8 mouse cellular contexts compared by ENCODE assay signal in genomic region chr11:60808286-60809070, GRCm38 (mm10). TPM values are rescaled to one million over a fixed set of nuclear protein-coding genes. Genes with fewer than 3 reads are reported as not detected.
DNase-seq lines count a peak whose midpoint lies in the region; ATAC-seq and TF ChIP-seq lines count a peak whose summit lies in the region.

No protein-coding gene starts in this region.

- no peaks in the 10 kb centered on the region for H3K9me3 ChIP-seq in embryonic facial prominence, embryonic 10.5 days
- no peaks in the 10 kb centered on the region for H3K9me3 ChIP-seq in liver, embryonic 14.5 days (ENCODE audit: control insufficient read depth, low read length)
- no peaks in the 10 kb centered on the region for H3K9me3 ChIP-seq in stomach, embryonic 16.5 days (replicated peaks; ENCODE audit: control insufficient read depth, low read length)

- 80% methylated on average over 4 of the region's 4 CpGs for WGBS in embryonic facial prominence, embryonic 10.5 days
- 38% methylated on average over 4 of the region's 4 CpGs for WGBS in liver, embryonic 14.5 days (ENCODE audit: insufficient replicate concordance)
- WGBS in stomach, embryonic 16.5 days, result 46% methylated on average over 4 of the region's 4 CpGs

- H3K4me1 ChIP-seq in embryonic facial prominence, embryonic 10.5 days, result peaks cover 31% of the 10 kb centered on the region
- H3K4me1 ChIP-seq in liver, embryonic 14.5 days (replicated peaks; ENCODE audit: control insufficient read depth in 2 of 2, insufficient read depth in 2 of 2, low read length in 1 of 2), result peaks cover 6 to 17% of the 10 kb centered on the region in 2 experiments
- H3K4me1 ChIP-seq in stomach, embryonic 16.5 days (ENCODE audit: control insufficient read depth, insufficient read depth, low read length), result peaks cover 19% of the 10 kb centered on the region; the same call in 1 of the 2 replicates

- H3K27ac ChIP-seq in embryonic facial prominence, embryonic 10.5 days (replicated peaks), result no peak overlapping the region
- H3K27ac ChIP-seq in liver, embryonic 14.5 days, result no peak overlapping the region
- H3K27ac ChIP-seq in stomach, embryonic 16.5 days (ENCODE audit: low read length), result 0 out of 2 replicates have a peak overlapping the region, but pooled peaks have one; percentile 17

- H3K4me3 ChIP-seq in embryonic facial prominence, embryonic 10.5 days, result peak overlapping the region; percentile 66; the same call in 1 of the 2 replicates
- H3K4me3 ChIP-seq in liver, embryonic 14.5 days (ENCODE audit: insufficient read depth in 1 of 2, low read depth in 2 of 2, low read length in 2 of 2), result peak overlapping the region; percentile 26 to 35
- no peak overlapping the region for H3K4me3 ChIP-seq in stomach, embryonic 16.5 days (replicated peaks; ENCODE audit: low read length)

- DNase-seq in right cerebral cortex, adult 2 months (ENCODE audit: low spot score in 2 of 2), result peak; percentile 16 to 47
- no peak for DNase-seq in right cerebral cortex, postnatal 25 days
- DNase-seq in embryonic facial prominence, embryonic 10.5 days (ENCODE audit: low spot score), result no peak
- DNase-seq in kidney, adult 8-10 months, result peak; percentile 75 to 79
- DNase-seq in liver, embryonic 14.5 days (ENCODE audit: low read depth in 3 of 3, low spot score in 3 of 3), result no peak
- no peak for DNase-seq in embryo, embryonic 9.5 days (ENCODE audit: extremely low spot score)
- no peak for DNase-seq in embryo, embryonic 11 days

- H3K9ac ChIP-seq in liver, embryonic 14.5 days (replicated peaks), result no peak overlapping the region; the same call in 1 of the 2 replicates
- H3K9ac ChIP-seq in stomach, embryonic 16.5 days (ENCODE audit: low read length), result no peak overlapping the region

- peak overlapping the region; percentile 61 for H3K4me2 ChIP-seq in liver, embryonic 14.5 days (ENCODE audit: low read depth)
- H3K4me2 ChIP-seq in stomach, embryonic 16.5 days (ENCODE audit: low read depth, low read length), result peak overlapping the region; percentile 80

- H3K27me3 ChIP-seq in embryonic facial prominence, embryonic 10.5 days (replicated peaks; ENCODE audit: low read depth, poor library complexity, severe bottlenecking), result no peaks in the 10 kb centered on the region
- no peaks in the 10 kb centered on the region for H3K27me3 ChIP-seq in liver, embryonic 14.5 days (ENCODE audit: control insufficient read depth, insufficient read depth, low read length)
- no peaks in the 10 kb centered on the region for H3K27me3 ChIP-seq in stomach, embryonic 16.5 days (ENCODE audit: control insufficient read depth, insufficient read depth, low read length)

- H3K36me3 ChIP-seq in embryonic facial prominence, embryonic 10.5 days (replicated peaks), result peaks cover 33% of the 10 kb centered on the region
- no peaks in the 10 kb centered on the region; the same call in 1 of the 2 replicates for H3K36me3 ChIP-seq in liver, embryonic 14.5 days (replicated peaks; ENCODE audit: control insufficient read depth, insufficient read depth, low read depth)
- no peaks in the 10 kb centered on the region for H3K36me3 ChIP-seq in stomach, embryonic 16.5 days (ENCODE audit: control insufficient read depth, insufficient read depth, low read length)

- TF ChIP-seq CTCF in liver, embryonic 14.5 days (IDR thresholded peaks at IDR 0.05; ENCODE audit: low read depth), result no peak

- ATAC-seq in liver, embryonic 14.5 days (ENCODE audit: insufficient read depth), result no peak
- no peak for ATAC-seq in stomach, embryonic 16.5 days (ENCODE audit: insufficient read depth, low FRiP score)

- no peak for TF ChIP-seq EP300 in liver, embryonic 14.5 days (IDR thresholded peaks at IDR 0.05; ENCODE audit: low read depth)

RNA-seq across cellular contexts. Expression of gene Shmt1, which starts 3.0 kb away (rescaled TPM):
- polyA plus RNA-seq in embryonic facial prominence, embryonic 10.5 days (2016; fragmentation: Nextera tagmentation; extraction: Ambion mirVana), result 98.3 and 109 TPM in 2 replicates
- 22.7 and 26.9 TPM in 2 replicates for polyA plus RNA-seq in liver, embryonic 14.5 days (2012; rRNA removed)
- polyA plus RNA-seq in liver, embryonic 14.5 days (2014; fragmentation: Nextera tagmentation; extraction: Ambion mirVana), result 34.2 and 41.8 TPM in 2 replicates
- 68.3 and 69.8 TPM in 2 replicates for polyA plus RNA-seq in stomach, embryonic 16.5 days (2015; fragmentation: Nextera tagmentation; extraction: Ambion mirVana)

RNA-seq across cellular contexts. Expression of gene Dhrs7b, which starts 22.0 kb away (rescaled TPM):
- 30.0 and 30.5 TPM in 2 replicates for polyA plus RNA-seq in embryonic facial prominence, embryonic 10.5 days (2016; fragmentation: Nextera tagmentation; extraction: Ambion mirVana)
- 7.4 and 9.2 TPM in 2 replicates for polyA plus RNA-seq in liver, embryonic 14.5 days (2012; rRNA removed)
- polyA plus RNA-seq in liver, embryonic 14.5 days (2014; fragmentation: Nextera tagmentation; extraction: Ambion mirVana), result 22.3 and 24.2 TPM in 2 replicates
- 42.8 and 43.6 TPM in 2 replicates for polyA plus RNA-seq in stomach, embryonic 16.5 days (2015; fragmentation: Nextera tagmentation; extraction: Ambion mirVana)

RNA-seq across cellular contexts. Expression of gene Smcr8, which starts 31.2 kb away (rescaled TPM):
- 8.8 and 9.0 TPM in 2 replicates for polyA plus RNA-seq in embryonic facial prominence, embryonic 10.5 days (2016; fragmentation: Nextera tagmentation; extraction: Ambion mirVana)
- polyA plus RNA-seq in liver, embryonic 14.5 days (2012; rRNA removed), result 3.3 and 4.2 TPM in 2 replicates
- 3.0 and 3.6 TPM in 2 replicates for polyA plus RNA-seq in liver, embryonic 14.5 days (2014; fragmentation: Nextera tagmentation; extraction: Ambion mirVana)
- 5.6 and 6.1 TPM in 2 replicates for polyA plus RNA-seq in stomach, embryonic 16.5 days (2015; fragmentation: Nextera tagmentation; extraction: Ambion mirVana)

RNA-seq across cellular contexts. Expression of gene Top3a, which starts 31.3 kb away (rescaled TPM):
- 27.3 and 28.1 TPM in 2 replicates for polyA plus RNA-seq in embryonic facial prominence, embryonic 10.5 days (2016; fragmentation: Nextera tagmentation; extraction: Ambion mirVana)
- polyA plus RNA-seq in liver, embryonic 14.5 days (2012; rRNA removed), result 3.7 and 4.4 TPM in 2 replicates
- polyA plus RNA-seq in liver, embryonic 14.5 days (2014; fragmentation: Nextera tagmentation; extraction: Ambion mirVana), result 5.0 and 5.6 TPM in 2 replicates
- polyA plus RNA-seq in stomach, embryonic 16.5 days (2015; fragmentation: Nextera tagmentation; extraction: Ambion mirVana), result 13.0 and 13.8 TPM in 2 replicates

Comparison
In these comparisons a context has a peak if more than half of its experiments do, and no peak if none do; other contexts are left out.
1. DNase-seq: peak in right cerebral cortex, adult 2 months (2 of 2) and kidney, adult 8-10 months (2 of 2); none in right cerebral cortex, postnatal 25 days (single experiment), embryonic facial prominence, embryonic 10.5 days (single experiment), liver, embryonic 14.5 days (0 of 3), embryo, embryonic 9.5 days (single experiment) and embryo, embryonic 11 days (single experiment).